Mouse (Mus musculus) heart, postnatal 10 days (tissue): ENCODE measurements at regions not wholly inside any gene's neighbourhood (a gene's known extent, or its start where the extent isn't known, plus 50 kb on each side); places are given as distances from the start of the nearest gene placed in this dataset.

Source experiments
- DNase-seq, 2 experiments: peaks; one replicate each; pipeline ENCODE4 v3.0.0; 2021
- intact Hi-C: fragments of 180-260 bp; cut with DNase I; formaldehyde crosslinking; loops from one replicate; pipeline ENCODE4 v1.15.1; 2025

GRCm38 (mm10) chr19:36229315-36229714 lies 109.4 kb upstream of the Ankrd1 start:
- peak; percentile 39 to 40 for DNase-seq

GRCm38 (mm10) chr19:36229941-36230340 lies 110.0 kb upstream of the Ankrd1 start:
- intact Hi-C loops: no loop called here
- DNase-seq: peak in 1 of 2 experiments; percentile 27

More at GRCm38 (mm10) chr19:36229315-36229714, 109.4 kb upstream of the Ankrd1 start:
- intact Hi-C loops: no loop called here

- DNase-seq: no peak
- intact Hi-C loops: no loop called here
Observed at GRCm38 (mm10) chr19:36235131-36235530, 113.0 kb upstream of the Pcgf5 start.

- no peak for DNase-seq
Observed at GRCm38 (mm10) chr19:36236576-36237345, 111.3 kb upstream of the Pcgf5 start.

GRCm38 (mm10) chr19:36237751-36238150 lies 110.4 kb upstream of the Pcgf5 start:
- DNase-seq: no peak
- intact Hi-C loops: no loop called here

More at GRCm38 (mm10) chr19:36236576-36237345, 111.3 kb upstream of the Pcgf5 start:
- intact Hi-C loops: no loop called here

- intact Hi-C loops: no loop called here
- no peak for DNase-seq
Observed at GRCm38 (mm10) chr19:36238536-36238935, 109.6 kb upstream of the Pcgf5 start.

GRCm38 (mm10) chr19:36242396-36242795 lies 105.7 kb upstream of the Pcgf5 start:
- intact Hi-C loops: no loop called here

GRCm38 (mm10) chr19:36242946-36243345 lies 105.2 kb upstream of the Pcgf5 start:
- DNase-seq: no peak
- intact Hi-C loops: no loop called here

More at GRCm38 (mm10) chr19:36242396-36242795, 105.7 kb upstream of the Pcgf5 start:
- no peak for DNase-seq

GRCm38 (mm10) chr19:36252522-36252921 lies 95.6 kb upstream of the Pcgf5 start:
- DNase-seq: no peak
- intact Hi-C loops: no loop called here

- intact Hi-C loops: no loop called here
- peak; percentile 68 to 88 for DNase-seq
Observed at GRCm38 (mm10) chr19:36257748-36258538, 90.2 kb upstream of the Pcgf5 start.

- no peak for DNase-seq
- intact Hi-C loops: loop anchor here (5.0 kb wide), 2 partner anchors 80 to 150 kb away; no protein-coding TSS in a partner anchor
Observed at GRCm38 (mm10) chr19:36261819-36262218, 86.3 kb upstream of the Pcgf5 start.

- DNase-seq: peak; percentile 66 to 67
- intact Hi-C loops: loop anchor here (5.0 kb wide), 2 partner anchors 82 to 152 kb away; no protein-coding TSS in a partner anchor
Observed at GRCm38 (mm10) chr19:36263923-36264322, 84.2 kb upstream of the Pcgf5 start.

- intact Hi-C loops: loop anchor here (5.0 kb wide), 2 partner anchors 82 to 152 kb away; no protein-coding TSS in a partner anchor
- DNase-seq: peak; percentile 75 to 78
Observed at GRCm38 (mm10) chr19:36264397-36264796, 83.7 kb upstream of the Pcgf5 start.

GRCm38 (mm10) chr19:36265276-36265675 lies 82.8 kb upstream of the Pcgf5 start:
- DNase-seq: no peak
- intact Hi-C loops: loop anchor here (5.0 kb wide), 1 partner anchor 82 kb away; the partner anchor contains the start of gene Pcgf5

GRCm38 (mm10) chr19:36266346-36266745 lies 81.8 kb upstream of the Pcgf5 start:
- peak in 1 of 2 experiments; percentile 9 for DNase-seq
- intact Hi-C loops: loop anchor here (5.0 kb wide), 1 partner anchor 81 kb away; the partner anchor contains the start of gene Pcgf5

- intact Hi-C loops: no loop called here
- DNase-seq: no peak
Observed at GRCm38 (mm10) chr19:36273466-36273865, 74.6 kb upstream of the Pcgf5 start.

- no peak for DNase-seq
- intact Hi-C loops: no loop called here
Observed at GRCm38 (mm10) chr19:36285465-36285864, 62.6 kb upstream of the Pcgf5 start.

- no peak for DNase-seq
- intact Hi-C loops: no loop called here
Observed at GRCm38 (mm10) chr19:36290778-36291177, 57.3 kb upstream of the Pcgf5 start.

- no peak for DNase-seq
- intact Hi-C loops: no loop called here
Observed at GRCm38 (mm10) chr19:36293177-36293969, 54.7 kb upstream of the Pcgf5 start.
